In genomic region chr3:51416364-51417134, GRCm38 (mm10) we compare ENCODE assay signal across 7 mouse cellular contexts. TPM values are rescaled to one million over a fixed set of nuclear protein-coding genes. Genes with fewer than 3 reads are reported as not detected.
DNase-seq lines count a peak whose midpoint lies in the region; ATAC-seq lines count a peak whose summit lies in the region.

No protein-coding gene starts in this region.

- peak; percentile 80 for DNase-seq in R1 (ENCODE audit: low read depth, low spot score)
- peak; percentile 65 for DNase-seq in cerebellum, adult 11-12 months
- DNase-seq in forelimb bud, embryonic 11.5 days (ENCODE audit: low read depth, low spot score), result peak; percentile 26
- peak; percentile 67 for DNase-seq in hindbrain, embryonic 10.5 days (ENCODE audit: low spot score)
- peak; percentile 18 to 56 for DNase-seq in layer of hippocampus, postnatal 25 days (ENCODE audit: extremely low spot score in 1 of 2, low spot score in 1 of 2)
- peak; percentile 41 for DNase-seq in right cerebral cortex, postnatal 4 days

- under 1% methylated on average over 67 of the region's 68 CpGs for WGBS in hindbrain, embryonic 10.5 days

- H3K4me3 ChIP-seq in hindbrain, embryonic 10.5 days, result peak overlapping the region; percentile 99

- peaks cover 17% of the 10 kb centered on the region for H3K36me3 ChIP-seq in hindbrain, embryonic 10.5 days

- H3K4me1 ChIP-seq in hindbrain, embryonic 10.5 days (replicated peaks), result peaks cover 25% of the 10 kb centered on the region

- H3K27me3 ChIP-seq in hindbrain, embryonic 10.5 days (ENCODE audit: insufficient read depth, poor library complexity, severe bottlenecking), result no peaks in the 10 kb centered on the region

- ATAC-seq in megakaryocyte, adult 5-6 weeks (ENCODE audit: poor library complexity, severe bottlenecking), result peak; percentile 29

- no peaks in the 10 kb centered on the region for H3K9me3 ChIP-seq in hindbrain, embryonic 10.5 days

- peak overlapping the region; percentile 96 for H3K27ac ChIP-seq in hindbrain, embryonic 10.5 days

RNA-seq across cellular contexts. Expression of gene Naa15, which starts 1.6 kb away (rescaled TPM):
- polyA plus RNA-seq in hindbrain, embryonic 10.5 days (2016; fragmentation: Nextera tagmentation; extraction: Ambion mirVana), result 53.2 and 64.6 TPM in 2 replicates
- total RNA-seq in layer of hippocampus, postnatal 25 days (2021), result 10 to 100 TPM; 41.6 to 48.3 TPM
- total RNA-seq in megakaryocyte, adult 5-6 weeks (2015), result 49.5 and 61.9 TPM in 2 replicates
- total RNA-seq in megakaryocyte, adult 5-6 weeks (2017), result 50.3 and 66.1 TPM in 2 replicates

RNA-seq across cellular contexts. Expression of gene Ndufc1, which starts 7.8 kb away (rescaled TPM):
- 675 and 776 TPM in 2 replicates for polyA plus RNA-seq in hindbrain, embryonic 10.5 days (2016; fragmentation: Nextera tagmentation; extraction: Ambion mirVana)
- total RNA-seq in layer of hippocampus, postnatal 25 days (2021), result 100 to 1,000 TPM; 311 to 356 TPM
- 118 and 150 TPM in 2 replicates for total RNA-seq in megakaryocyte, adult 5-6 weeks (2015)
- 46.2 and 78.2 TPM in 2 replicates for total RNA-seq in megakaryocyte, adult 5-6 weeks (2017)

RNA-seq across cellular contexts. Expression of gene Mgarp, which starts 20.0 kb away (rescaled TPM):
- 7.5 and 11.8 TPM in 2 replicates for polyA plus RNA-seq in hindbrain, embryonic 10.5 days (2016; fragmentation: Nextera tagmentation; extraction: Ambion mirVana)
- under 1 TPM in 1 of 2 experiments, not detected in 1; 0.26 TPM for total RNA-seq in layer of hippocampus, postnatal 25 days (2021)
- total RNA-seq in megakaryocyte, adult 5-6 weeks (2015), result not detected in 2 replicates
- not detected in 2 replicates for total RNA-seq in megakaryocyte, adult 5-6 weeks (2017)

Comparison
In these comparisons a context has a peak if more than half of its experiments do, and no peak if none do; other contexts are left out.
1. Peak in every context shown above with its lines: DNase-seq, ATAC-seq, H3K4me3 ChIP-seq and H3K27ac ChIP-seq.
2. DNase-seq: peak in every context shown above with its lines; median percentile 80 in R1; 67 in hindbrain, embryonic 10.5 days; 65 in cerebellum, adult 11-12 months; 41 in right cerebral cortex, postnatal 4 days; 37 in layer of hippocampus, postnatal 25 days; 26 in forelimb bud, embryonic 11.5 days.